Mouse (Mus musculus): ENCODE measurements at regions not wholly inside any gene's neighbourhood (a gene's known extent, or its start where the extent isn't known, plus 50 kb on each side); places are given as distances from the start of the nearest gene placed in this dataset.

- DNase-seq (ENCODE audit: low spot score in 2 of 2) = no peak
Observed at GRCm38 (mm10) chr8:126159485-126159884, 138.9 kb upstream of the Slc35f3 start.

GRCm38 (mm10) chr8:126160356-126160975 is 137.9 kb upstream of the Slc35f3 start:
- no peak for DNase-seq (ENCODE audit: low spot score in 2 of 2)

GRCm38 (mm10) chr8:126162748-126163371 is 135.5 kb upstream of the Slc35f3 start:
- peak in 1 of 2 experiments; percentile 21 for DNase-seq (ENCODE audit: low spot score in 2 of 2)

GRCm38 (mm10) chr8:126163954-126164353 is 134.4 kb upstream of the Slc35f3 start:
- no peak for DNase-seq (ENCODE audit: low spot score in 2 of 2)

GRCm38 (mm10) chr8:126165486-126166095 is 132.8 kb upstream of the Slc35f3 start:
- DNase-seq (ENCODE audit: low spot score in 2 of 2) = no peak

DNA sequence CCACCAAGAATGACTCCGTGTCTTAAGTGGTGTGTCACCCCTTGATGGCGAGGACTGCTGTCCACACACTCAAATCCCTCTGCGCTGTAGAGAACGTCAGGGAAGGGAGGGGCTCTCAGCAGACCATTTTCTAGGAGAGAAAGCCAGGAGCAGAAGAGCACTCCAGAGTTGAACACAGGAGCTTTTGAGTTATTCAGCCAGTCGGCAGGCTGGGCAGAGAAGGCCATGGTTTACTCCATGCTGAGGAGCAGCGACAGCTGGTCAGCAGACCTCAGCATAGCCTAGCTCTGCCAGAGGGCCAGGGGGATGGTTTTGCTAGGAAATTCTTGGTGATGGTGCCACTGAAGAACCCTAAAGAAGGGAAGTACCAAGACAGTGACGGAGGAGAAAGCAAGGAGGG is 132.0 kb upstream of the Slc35f3 start:
- DNase-seq (ENCODE audit: low spot score in 2 of 2) = no peak

GRCm38 (mm10) chr8:126174451-126174850 is 123.9 kb upstream of the Slc35f3 start:
- DNase-seq (ENCODE audit: low spot score in 2 of 2) = no peak

- DNase-seq (ENCODE audit: low spot score in 2 of 2) = no peak
Observed at GRCm38 (mm10) chr8:126176305-126176704, 122.1 kb upstream of the Slc35f3 start.

- DNase-seq (ENCODE audit: low spot score in 2 of 2) = no peak
Observed at GRCm38 (mm10) chr8:126177855-126178254, 120.5 kb upstream of the Slc35f3 start.

- no peak for DNase-seq (ENCODE audit: low spot score in 2 of 2)
Observed at GRCm38 (mm10) chr8:126188741-126189285, 109.5 kb upstream of the Slc35f3 start.

- no peak for DNase-seq (ENCODE audit: low spot score in 2 of 2)
Observed at GRCm38 (mm10) chr8:126195616-126196015, 102.7 kb upstream of the Slc35f3 start.

DNA sequence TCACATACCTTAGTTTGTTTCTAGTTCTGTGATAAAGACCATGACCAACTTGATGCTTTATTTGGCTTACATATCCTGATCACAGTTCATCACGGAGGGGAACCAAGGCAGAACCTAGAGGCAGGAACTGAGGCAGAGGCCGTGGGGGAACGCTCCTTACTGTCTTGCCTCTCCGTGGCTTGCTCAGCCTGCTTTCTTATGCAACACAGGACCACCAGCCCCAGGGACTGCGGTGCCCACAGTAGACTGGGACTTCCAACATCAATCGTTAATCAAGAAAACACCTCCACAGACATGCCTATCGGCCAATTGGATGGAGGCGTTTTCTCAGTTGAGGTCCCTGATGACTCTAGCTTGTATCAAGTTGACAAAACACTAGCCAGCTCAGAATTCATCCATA is 87.8 kb upstream of the Slc35f3 start:
- DNase-seq (ENCODE audit: low spot score in 2 of 2) = no peak

- no peak for DNase-seq (ENCODE audit: low spot score in 2 of 2)
Observed at GRCm38 (mm10) chr8:126212802-126213201, 85.6 kb upstream of the Slc35f3 start.

DNA sequence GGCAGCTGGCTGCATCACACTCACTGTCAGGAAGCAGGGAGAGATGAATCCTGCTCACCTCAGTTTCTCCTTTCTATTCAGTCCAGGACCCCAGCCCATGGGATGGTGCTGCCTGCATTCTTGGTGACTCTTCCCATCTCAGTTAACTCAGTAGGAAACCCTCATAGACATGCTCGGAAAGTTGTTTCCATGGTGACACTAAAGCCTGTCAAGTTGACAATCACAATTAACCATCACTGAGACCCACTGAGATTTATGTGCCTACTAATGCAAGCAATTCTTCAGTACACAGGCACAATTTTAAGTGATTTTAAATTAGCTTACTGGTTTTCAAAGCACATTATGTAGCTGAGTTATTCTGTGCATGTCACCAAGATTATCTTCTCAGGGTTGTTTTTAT is 83.8 kb upstream of the Slc35f3 start:
- no peak for DNase-seq (ENCODE audit: low spot score in 2 of 2)

DNA sequence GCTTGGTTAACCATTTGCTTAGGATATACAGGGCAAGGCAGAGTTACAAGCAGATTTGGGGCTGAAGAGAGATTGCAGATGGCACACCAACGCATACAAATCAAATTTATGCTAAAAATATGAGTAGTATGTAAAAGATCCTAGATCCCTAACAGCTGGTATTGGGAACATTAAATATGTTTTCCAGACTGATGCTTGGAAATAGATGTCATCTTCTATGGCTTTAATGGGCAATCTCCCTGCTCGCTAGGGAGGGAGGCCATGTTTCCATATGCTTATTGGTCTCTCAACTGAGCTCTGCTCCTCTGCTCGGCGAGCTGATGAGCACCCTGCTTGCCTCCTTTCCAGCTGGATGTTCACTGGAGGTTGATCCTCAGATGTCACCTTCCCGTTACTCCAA is 82.0 kb upstream of the Slc35f3 start:
- DNase-seq (ENCODE audit: low spot score in 2 of 2) = no peak

- no peak for DNase-seq (ENCODE audit: low spot score in 2 of 2)
Observed at GRCm38 (mm10) chr8:126221631-126222030, 76.7 kb upstream of the Slc35f3 start.

GRCm38 (mm10) chr8:126231801-126232200 is 66.6 kb upstream of the Slc35f3 start:
- no peak for DNase-seq (ENCODE audit: low spot score in 2 of 2)

GRCm38 (mm10) chr8:126232521-126232920 is 65.8 kb upstream of the Slc35f3 start:
- no peak for DNase-seq (ENCODE audit: low spot score in 2 of 2)

- no peak for DNase-seq (ENCODE audit: low spot score in 2 of 2)
Observed at GRCm38 (mm10) chr8:126239684-126240083, 58.7 kb upstream of the Slc35f3 start.

- peak in 1 of 2 experiments; percentile 57 for DNase-seq (ENCODE audit: low spot score in 2 of 2)
Observed at GRCm38 (mm10) chr8:126244321-126244720, 54.0 kb upstream of the Slc35f3 start.
